Mouse (Mus musculus) C2C12 (cell line): Measurements from ENCODE around the gene Tmem38b. TPM values are rescaled to one million over a fixed set of nuclear protein-coding genes. Genes with fewer than 3 reads are reported as not detected.

Experiments used
- H3K27me3 ChIP-seq: one replicate; pipeline ENCODE4 v1.6.1; 2011; ENCODE audit not compliant: control insufficient read depth, insufficient read depth, insufficient read length
- H3K36me3 ChIP-seq: one replicate; pipeline ENCODE4 v1.6.1; 2011; ENCODE audit not compliant: control insufficient read depth, insufficient read depth
- H3K4me3 ChIP-seq: one replicate; pipeline ENCODE4 v1.5.1; 2011; ENCODE audit warnings: mild to moderate bottlenecking, control low read depth; ENCODE audit not compliant: poor library complexity, insufficient read depth, severe bottlenecking
- H3K79me2 ChIP-seq: one replicate; pipeline ENCODE4 v1.6.1; 2011; ENCODE audit not compliant: control insufficient read depth, insufficient read depth
- H3K79me3 ChIP-seq: one replicate; pipeline ENCODE4 v1.6.1; 2011; ENCODE audit warnings: low read depth, control low read depth
- H3ac ChIP-seq: one replicate; pipeline ENCODE3; 2011; ENCODE audit warnings: low read depth; ENCODE audit not compliant: control insufficient read depth, insufficient read length
- CEBPB ChIP-seq: IDR thresholded peaks from one replicate; pipeline ENCODE4 v1.6.1; 2011; ENCODE audit warnings: low read depth, mild to moderate bottlenecking, control low read depth, moderate library complexity
- CTCF ChIP-seq: IDR thresholded peaks from one replicate; pipeline ENCODE4 v1.5.1; 2011; ENCODE audit not compliant: control insufficient read depth, insufficient read depth, insufficient read length
- FOSL1 ChIP-seq: IDR thresholded peaks from one replicate; pipeline ENCODE4 v1.8.0; 2011; ENCODE audit warnings: mild to moderate bottlenecking, low read length; ENCODE audit not compliant: poor library complexity, insufficient read depth, severe bottlenecking
- MAX ChIP-seq: IDR thresholded peaks from one replicate; pipeline ENCODE4 v1.6.1; 2011; ENCODE audit warnings: mild to moderate bottlenecking, control low read depth
- MYOD1 ChIP-seq: IDR thresholded peaks from one replicate; pipeline ENCODE4 v1.6.1; 2011; ENCODE audit warnings: low read depth; ENCODE audit not compliant: control insufficient read depth, insufficient read length
- MYOG ChIP-seq: IDR thresholded peaks from one replicate; pipeline ENCODE4 v1.6.1; 2011; ENCODE audit not compliant: control insufficient read depth, insufficient read length; ENCODE audit errors: extremely low read depth
- USF1 ChIP-seq: IDR thresholded peaks from one replicate; pipeline ENCODE4 v1.6.1; 2011; ENCODE audit warnings: low read depth, mild to moderate bottlenecking, control low read depth, moderate library complexity
- polyA plus RNA-seq: library from polyadenylated mRNA; unstranded; fragments of >200 nt; fragmentation: generic; extraction: Trizol; gene quantifications from one replicate; pipeline ENCODE4 v1.2.1, GENCODE M21; 2012; ENCODE audit warnings: missing spikeins

The Tmem38b gene
- polyA plus RNA-seq, 1 experiment: 5.6 TPM

GRCm38 (mm10) chr4:53859944-53860343, 34.1 kb downstream of the Tmem38b start:
- no peak for TF ChIP-seq FOSL1
- no peak for TF ChIP-seq MYOD1
- no peak for TF ChIP-seq USF1
- no peak for TF ChIP-seq MAX
- no peak for TF ChIP-seq MYOG
- TF ChIP-seq CEBPB: no peak
- H3ac ChIP-seq: no peak overlapping the region
- no peak overlapping the region for H3K4me3 ChIP-seq
- H3K27me3 ChIP-seq: no peaks in the 10 kb centered on the region
- no peaks in the 10 kb centered on the region for H3K79me3 ChIP-seq
- H3K79me2 ChIP-seq: no peaks in the 10 kb centered on the region
- no peaks in the 10 kb centered on the region for H3K36me3 ChIP-seq

- H3K4me3 ChIP-seq: no peak overlapping the region
- H3K36me3 ChIP-seq: no peaks in the 10 kb centered on the region
- TF ChIP-seq MYOG (no peak), USF1 (no peak), CEBPB (no peak), MAX (no peak), MYOD1 (no peak), FOSL1 (no peak), CTCF (no peak)
- H3ac ChIP-seq: no peak overlapping the region
- H3K79me3 ChIP-seq: no peaks in the 10 kb centered on the region
- H3K27me3 ChIP-seq: no peaks in the 10 kb centered on the region
- H3K79me2 ChIP-seq: no peaks in the 10 kb centered on the region
Observed at GRCm38 (mm10) chr4:53862101-53862500, 36.3 kb downstream of the Tmem38b start.

GRCm38 (mm10) chr4:53864098-53864820, 38.4 kb downstream of the Tmem38b start:
- no peak overlapping the region for H3ac ChIP-seq
- TF ChIP-seq FOSL1 (no peak), MAX (no peak), CEBPB (no peak), USF1 (no peak), CTCF (no peak), MYOG (no peak), MYOD1 (no peak)
- no peaks in the 10 kb centered on the region for H3K36me3 ChIP-seq
- H3K79me2 ChIP-seq: no peaks in the 10 kb centered on the region
- no peaks in the 10 kb centered on the region for H3K79me3 ChIP-seq
- H3K27me3 ChIP-seq: no peaks in the 10 kb centered on the region
- H3K4me3 ChIP-seq: no peak overlapping the region

GRCm38 (mm10) chr4:53866459-53866858, 40.6 kb downstream of the Tmem38b start:
- Histone ChIP-seq H3K79me3 (no peaks in the 10 kb centered on the region), H3K79me2 (no peaks in the 10 kb centered on the region), H3K36me3 (no peaks in the 10 kb centered on the region), H3K27me3 (no peaks in the 10 kb centered on the region), H3ac (no peak overlapping the region), H3K4me3 (no peak overlapping the region)
- TF ChIP-seq CEBPB (no peak), CTCF (no peak), MYOD1 (no peak), MYOG (no peak), FOSL1 (no peak), USF1 (no peak), MAX (no peak)

GRCm38 (mm10) chr4:53878542-53879417, 52.9 kb downstream of the Tmem38b start:
- TF ChIP-seq CEBPB (no peak), MYOG (no peak), MYOD1 (no peak), MAX (no peak), CTCF (no peak), FOSL1 (no peak), USF1 (no peak)

More at GRCm38 (mm10) chr4:53878542-53879417, 52.9 kb downstream of the Tmem38b start:
- no peak overlapping the region for H3K4me3 ChIP-seq
- H3K79me2 ChIP-seq: no peaks in the 10 kb centered on the region
- H3K27me3 ChIP-seq: no peaks in the 10 kb centered on the region
- no peaks in the 10 kb centered on the region for H3K36me3 ChIP-seq
- no peak overlapping the region for H3ac ChIP-seq
- no peaks in the 10 kb centered on the region for H3K79me3 ChIP-seq
